Mouse (Mus musculus) bone marrow, adult 2 months (tissue): ENCODE results near the gene Gm14326. TPM values are rescaled to one million over a fixed set of nuclear protein-coding genes. Genes with fewer than 3 reads are reported as not detected.
"Not testable (repeated sequence)": the region's sequence is repeated elsewhere in the genome, so short reads cannot be mapped to it uniquely, and the experiment has no call there.

Experiments
- H3K27ac ChIP-seq: fragments of 200-500 bp; 2 replicates; pipeline ENCODE4 v1.5.1; 2012; ENCODE audit warnings: low read depth, mild to moderate bottlenecking, control low read depth, inconsistent platforms, low read length; ENCODE audit not compliant: control insufficient read depth, poor library complexity, insufficient read depth
- H3K4me1 ChIP-seq: fragments of 200-500 bp; 2 replicates; pipeline ENCODE4 v1.6.1; 2011; ENCODE audit warnings: low read length; ENCODE audit not compliant: control insufficient read depth, insufficient read depth
- H3K4me3 ChIP-seq: fragments of 200-500 bp; replicated peaks from 2 replicates; pipeline ENCODE3; 2011; ENCODE audit warnings: mild to moderate bottlenecking, low read depth, low read length, control low read depth; ENCODE audit not compliant: control insufficient read depth
- WGBS: fragments of 180-500 bp; shearing (Covaris S2); methylation state at CpG from one replicate; pipeline ENCODE4 v1.1.7; 2018; 5-methylcytosine and 5-hydroxymethylcytosine counted together
- polyA plus RNA-seq: library from polyadenylated mRNA; stranded (reverse); fragments of >200 nt; gene quantifications from 2 replicates; pipeline ENCODE4 v1.2.4, GENCODE M21; 2011; ENCODE audit warnings: low replicate concordance; ENCODE audit not compliant: missing spikeins, insufficient read depth, insufficient read length

The Gm14326 gene
- polyA plus RNA-seq = 3.9 and 6.4 TPM in 2 replicates

GRCm38 (mm10) chr2:177957145-177957544, at the start of gene Gm14326:
Gene Gm14326, minus strand, starts transcription at chr2:177957297.
- not testable (repeated sequence) for H3K4me1 ChIP-seq, H3K27ac ChIP-seq
- 2% methylated on average over 7 of the region's 7 CpGs for WGBS
- peak within 1 kb of the TSS; percentile 39 for H3K4me3 ChIP-seq

- WGBS = 64% methylated on average over 7 of the region's 7 CpGs
- H3K4me1 ChIP-seq, H3K4me3 ChIP-seq, H3K27ac ChIP-seq: not testable (repeated sequence)
Measured at GRCm38 (mm10) chr2:177974814-177975213, 17.7 kb upstream of the Gm14326 start.

GRCm38 (mm10) chr2:177956734-177957133, 363 bp downstream of the Gm14326 start:
- H3K4me1 ChIP-seq, H3K27ac ChIP-seq: not testable (repeated sequence)
- 2% methylated on average over 18 of the region's 18 CpGs for WGBS
- H3K4me3 ChIP-seq = peak overlapping the region; percentile 39

GRCm38 (mm10) chr2:177925563-177926103, 31.5 kb downstream of the Gm14326 start, which contains the start of gene Zfp972:
Gene Zfp972, minus strand, starts transcription at chr2:177925613.
- H3K4me3 ChIP-seq, H3K27ac ChIP-seq, H3K4me1 ChIP-seq: not testable (repeated sequence)
- 52% methylated on average over 4 of the region's 5 CpGs for WGBS

GRCm38 (mm10) chr2:177903276-177903675, 53.8 kb downstream of the Gm14326 start:
- not testable (repeated sequence) for H3K27ac ChIP-seq, H3K4me3 ChIP-seq, H3K4me1 ChIP-seq
- 100% methylated on average over 4 of the region's 12 CpGs for WGBS

GRCm38 (mm10) chr2:177898171-177898570, 58.9 kb downstream of the Gm14326 start:
- 60% methylated on average over 2 of the region's 3 CpGs for WGBS
- not testable (repeated sequence) for H3K27ac ChIP-seq, H3K4me1 ChIP-seq, H3K4me3 ChIP-seq

- not testable (repeated sequence) for H3K27ac ChIP-seq, H3K4me1 ChIP-seq, H3K4me3 ChIP-seq
- 48% methylated on average over 12 of the region's 13 CpGs for WGBS
Measured at GRCm38 (mm10) chr2:177897046-177897578, 60.0 kb downstream of the Gm14326 start, which contains the start of gene Gm14327. Gene Gm14327, plus strand, starts transcription at chr2:177897096.

- 90% methylated on average over 14 of the region's 14 CpGs for WGBS
- H3K27ac ChIP-seq, H3K4me3 ChIP-seq, H3K4me1 ChIP-seq: not testable (repeated sequence)
Measured at GRCm38 (mm10) chr2:177887743-177888142, 69.4 kb downstream of the Gm14326 start.

Other genes with a start within 250 kb of the Gm14326 start
- gene Gm14322, start 198.0 kb downstream of the Gm14326 start, polyA plus RNA-seq = 4.0 TPM in 1 of 2 replicates, not detected in the other
- gene Gm14325, start 117.0 kb downstream of the Gm14326 start, polyA plus RNA-seq = 4.5 TPM in 1 of 2 replicates, not detected in the other
- gene Gm14327, start 60.2 kb downstream of the Gm14326 start, polyA plus RNA-seq = not detected in 2 replicates
- gene Zfp972, start 31.7 kb downstream of the Gm14326 start, polyA plus RNA-seq = not detected in 2 replicates
- not detected in 2 replicates for gene Zfp971, start 66.0 kb upstream of the Gm14326 start, polyA plus RNA-seq
- gene Zfp931, start 121.2 kb upstream of the Gm14326 start, polyA plus RNA-seq = 1.6 TPM in 1 of 2 replicates, not detected in the other
- gene Phactr3, start 161.7 kb upstream of the Gm14326 start, polyA plus RNA-seq = not detected in 2 replicates